Mouse (Mus musculus) forebrain, embryonic 14.5 days (tissue): ENCODE measurements around the gene Ankfn1. TPM values are rescaled to one million over a fixed set of nuclear protein-coding genes. Genes with fewer than 3 reads are reported as not detected.

Experiments
- ATAC-seq: fragments of 200-750 bp; cut with Nextera tagmentation; 2 replicates; pipeline ENCODE4 v1.8.0; 2017; ENCODE audit warnings: mild to moderate bottlenecking, moderate library complexity
- DNase-seq: peaks from one replicate; pipeline ENCODE4 v3.0.0-alpha.2; 2015; ENCODE audit warnings: low spot score
- H3K27ac ChIP-seq: fragments of 300-500 bp; sonication (generic); 2 replicates; pipeline ENCODE4 v1.5.1; 2014; ENCODE audit warnings: low read depth, mild to moderate bottlenecking, control low read depth, low read length, moderate library complexity
- H3K27me3 ChIP-seq: fragments of 300-500 bp; sonication (generic); replicated peaks from 2 replicates; pipeline ENCODE4 v1.6.1; 2014; ENCODE audit warnings: low read length, control low read depth, mixed read lengths; ENCODE audit not compliant: control insufficient read depth, insufficient read depth
- H3K36me3 ChIP-seq: fragments of 300-500 bp; sonication (generic); 2 replicates; pipeline ENCODE4 v1.6.1; 2014; ENCODE audit warnings: low read length, control low read depth; ENCODE audit not compliant: control insufficient read depth, insufficient read depth
- H3K4me1 ChIP-seq: fragments of 300-500 bp; sonication (generic); 2 replicates; pipeline ENCODE4 v1.6.1; 2014; ENCODE audit warnings: antibody characterized with exemption, low read length, control low read depth; ENCODE audit not compliant: control insufficient read depth, insufficient read depth
- H3K4me2 ChIP-seq: fragments of 300-500 bp; sonication (generic); 2 replicates; pipeline ENCODE4 v1.6.1; 2014; ENCODE audit warnings: mild to moderate bottlenecking, control low read depth, low read length
- H3K4me3 ChIP-seq: fragments of 300-500 bp; sonication (generic); 2 replicates; pipeline ENCODE4 v1.5.1; 2014; ENCODE audit warnings: low read depth, low read length, control low read depth
- H3K9ac ChIP-seq: fragments of 300-500 bp; sonication (generic); 2 replicates; pipeline ENCODE4 v1.6.1; 2014; ENCODE audit warnings: mild to moderate bottlenecking, low read length, control low read depth, moderate library complexity
- H3K9me3 ChIP-seq: fragments of 300-500 bp; sonication (generic); replicated peaks from 2 replicates; pipeline ENCODE4 v1.6.1; 2016; ENCODE audit warnings: low read length, control low read depth, mixed read lengths; ENCODE audit not compliant: control insufficient read depth
- WGBS: fragments of 180-500 bp; shearing (Covaris S2); extraction: QIAGEN DNeasy Blood & Tissue Kit; methylation state at CpG from one replicate; pipeline ENCODE4 v1.1.7; 2014; 5-methylcytosine and 5-hydroxymethylcytosine counted together
- polyA plus RNA-seq: library from polyadenylated mRNA; unstranded; fragments of >200 nt; fragmentation: Nextera tagmentation; extraction: Ambion mirVana; gene quantifications from 2 replicates; pipeline ENCODE4 v1.2.1, GENCODE M21; 2014

The Ankfn1 gene
- polyA plus RNA-seq, 1 experiment from 2014 or later, result 2.4 TPM

DNA sequence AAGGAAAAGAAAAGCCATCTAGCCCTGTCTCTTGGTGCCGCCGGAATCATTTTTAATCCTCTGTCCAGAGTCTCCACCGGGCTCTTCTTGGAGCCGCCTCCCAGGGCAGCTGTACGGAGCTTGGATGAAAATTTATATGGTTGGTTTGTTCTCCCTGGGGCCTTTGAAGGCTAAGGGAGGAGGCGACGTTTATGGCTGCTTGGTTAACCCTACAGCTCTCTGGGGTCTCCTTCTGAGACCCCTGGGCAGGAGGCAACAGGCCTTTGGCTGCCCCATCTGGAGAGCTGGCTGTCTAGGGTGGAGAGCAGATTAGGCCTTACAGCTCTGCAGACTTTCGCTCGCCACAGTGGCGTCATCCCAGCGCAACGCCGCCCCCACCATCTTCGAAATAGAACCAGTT lies 406.5 kb downstream of the Ankfn1 start:
- no peak overlapping the region for H3K4me3 ChIP-seq
- H3K36me3 ChIP-seq, result no peaks in the 10 kb centered on the region
- ATAC-seq (no peak), DNase-seq (no peak)
- H3K27me3 ChIP-seq, result no peaks in the 10 kb centered on the region
- no peak overlapping the region for H3K9ac ChIP-seq
- WGBS, result 82% methylated on average over 14 of the region's 14 CpGs
- H3K4me2 ChIP-seq, result no peak overlapping the region
- H3K9me3 ChIP-seq, result no peaks in the 10 kb centered on the region
- H3K27ac ChIP-seq, result no peak overlapping the region
- H3K4me1 ChIP-seq, result no peaks in the 10 kb centered on the region

DNA sequence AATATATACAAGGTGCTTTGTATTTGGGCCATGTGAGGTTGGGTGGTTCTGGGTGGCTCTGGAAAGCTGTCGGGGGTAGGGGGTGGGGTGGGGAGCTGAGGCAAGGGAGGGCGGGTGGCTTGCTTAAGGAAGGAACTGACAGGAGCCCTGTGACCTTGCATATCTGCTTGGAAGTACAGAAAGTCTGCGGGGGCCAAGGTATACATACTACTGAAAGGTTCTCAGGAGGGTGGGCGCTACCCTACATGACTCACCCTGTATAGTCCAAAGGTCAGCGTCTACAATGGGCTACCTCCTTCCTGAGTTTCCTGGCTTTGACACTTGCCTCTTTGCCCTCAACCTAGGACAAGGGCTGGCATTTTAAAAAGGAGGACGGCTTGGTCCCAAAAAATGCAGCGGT lies 407.1 kb downstream of the Ankfn1 start:
- no peak overlapping the region for H3K9ac ChIP-seq
- H3K36me3 ChIP-seq, result no peaks in the 10 kb centered on the region
- no peak overlapping the region for H3K4me2 ChIP-seq
- no peaks in the 10 kb centered on the region for H3K4me1 ChIP-seq
- no peaks in the 10 kb centered on the region for H3K27me3 ChIP-seq
- ATAC-seq (no peak), DNase-seq (no peak)
- no peaks in the 10 kb centered on the region for H3K9me3 ChIP-seq
- WGBS, result 83% methylated on average over 7 of the region's 7 CpGs
- H3K27ac ChIP-seq, result no peak overlapping the region
- H3K4me3 ChIP-seq, result no peak overlapping the region

DNA sequence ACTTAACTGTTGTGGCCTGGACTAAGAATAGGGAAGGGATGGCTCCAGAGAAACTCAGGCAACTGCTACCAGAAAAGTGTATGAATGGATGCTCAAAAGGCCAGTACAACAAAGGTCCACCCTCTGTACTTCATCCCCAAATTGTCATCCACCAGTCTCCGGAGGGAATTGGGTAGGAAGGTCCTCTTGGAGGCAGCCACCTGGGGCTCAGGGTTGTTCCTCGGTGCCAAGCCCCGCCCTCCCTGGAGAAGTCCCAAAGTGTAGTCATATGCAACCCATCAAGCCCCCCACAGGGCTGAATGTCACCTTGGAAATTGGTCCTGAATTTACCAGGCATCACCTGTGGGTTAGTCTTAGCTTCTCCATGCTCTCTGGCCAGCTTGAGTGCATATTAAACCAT lies 413.5 kb downstream of the Ankfn1 start:
- 87% methylated on average over 3 of the region's 3 CpGs for WGBS
- Histone ChIP-seq H3K4me1 (no peaks in the 10 kb centered on the region), H3K27ac (no peak overlapping the region), H3K9me3 (no peaks in the 10 kb centered on the region), H3K9ac (no peak overlapping the region), H3K4me2 (no peak overlapping the region), H3K36me3 (no peaks in the 10 kb centered on the region), H3K27me3 (no peaks in the 10 kb centered on the region), H3K4me3 (no peak overlapping the region)
- DNase-seq, result no peak
- no peak for ATAC-seq

DNA sequence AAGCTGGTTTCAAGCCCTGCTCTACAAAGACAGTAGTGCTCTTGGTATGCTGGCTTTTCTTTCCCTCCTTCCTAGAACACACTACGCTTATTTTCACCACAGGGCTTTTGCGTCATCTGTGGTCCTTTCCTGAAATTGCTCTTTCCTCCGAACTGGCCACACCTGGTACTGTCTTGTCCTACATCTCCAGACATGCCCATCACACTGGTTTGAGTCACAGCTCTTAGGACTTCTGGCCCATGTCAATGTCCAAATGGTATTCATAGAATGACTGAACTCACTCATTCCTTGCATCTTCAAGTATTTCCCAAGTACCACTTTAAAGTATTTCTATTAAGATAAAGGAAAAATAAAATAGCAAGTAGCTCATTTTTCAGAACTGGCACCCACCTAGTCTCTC lies 416.6 kb downstream of the Ankfn1 start:
- 96% methylated on average over 3 of the region's 3 CpGs for WGBS
- peaks cover 2% of the 10 kb centered on the region; the same call in 1 of the 2 replicates for H3K4me1 ChIP-seq
- no peak overlapping the region for H3K4me2 ChIP-seq
- no peak overlapping the region for H3K4me3 ChIP-seq
- no peak for DNase-seq
- H3K9ac ChIP-seq, result no peak overlapping the region
- H3K27me3 ChIP-seq, result no peaks in the 10 kb centered on the region
- H3K36me3 ChIP-seq, result no peaks in the 10 kb centered on the region
- no peak overlapping the region for H3K27ac ChIP-seq
- H3K9me3 ChIP-seq, result no peaks in the 10 kb centered on the region
- no peak for ATAC-seq

DNA sequence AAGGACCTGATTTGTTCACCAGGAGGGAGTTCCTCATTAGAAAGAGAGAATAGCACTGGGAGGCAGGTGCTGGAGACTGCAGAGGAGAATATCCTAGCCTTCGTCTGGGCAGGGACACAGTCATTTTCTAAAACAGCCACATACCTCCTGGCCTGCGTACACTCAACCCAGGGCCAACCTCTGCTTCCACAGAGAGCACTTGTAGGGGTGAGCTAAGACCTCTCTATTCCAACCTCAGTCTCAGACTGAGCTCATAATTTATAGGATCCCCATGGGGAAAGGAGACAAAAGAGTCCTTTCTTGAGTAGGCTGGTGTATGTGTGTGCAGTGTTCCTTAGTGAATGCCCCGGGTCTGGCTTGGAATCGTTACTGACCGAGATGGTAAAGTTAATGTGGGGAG lies 418.9 kb downstream of the Ankfn1 start:
- ATAC-seq (no peak), DNase-seq (no peak)
- Histone ChIP-seq H3K27me3 (no peaks in the 10 kb centered on the region), H3K27ac (no peak overlapping the region), H3K9ac (no peak overlapping the region), H3K4me2 (no peak overlapping the region), H3K4me1 (peaks cover 4% of the 10 kb centered on the region; the same call in 1 of the 2 replicates), H3K9me3 (no peaks in the 10 kb centered on the region), H3K4me3 (no peak overlapping the region), H3K36me3 (no peaks in the 10 kb centered on the region)
- 31% methylated on average over 5 of the region's 5 CpGs for WGBS

DNA sequence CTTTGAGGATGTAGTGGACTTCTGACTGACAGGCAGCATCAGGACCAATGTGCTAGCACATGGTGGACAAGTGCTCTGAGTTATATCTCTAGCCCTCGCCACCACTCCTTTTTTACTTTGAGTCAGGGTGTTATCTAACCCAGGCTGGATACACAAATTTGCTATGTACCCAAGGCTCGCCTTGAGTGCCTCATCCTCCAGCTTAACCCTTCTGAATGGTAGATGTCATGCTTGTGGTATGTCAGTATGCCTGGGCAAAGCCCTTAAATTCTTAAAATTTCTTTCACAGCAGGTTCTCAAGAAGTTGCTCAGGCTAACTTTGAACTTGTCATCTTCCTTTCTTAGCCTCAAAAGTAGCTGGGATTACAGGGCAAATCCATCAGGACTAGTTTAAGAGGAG lies 421.0 kb downstream of the Ankfn1 start:
- Histone ChIP-seq H3K27ac (no peak overlapping the region), H3K4me3 (no peak overlapping the region), H3K36me3 (no peaks in the 10 kb centered on the region), H3K9ac (no peak overlapping the region), H3K4me2 (no peak overlapping the region), H3K9me3 (no peaks in the 10 kb centered on the region), H3K27me3 (no peaks in the 10 kb centered on the region), H3K4me1 (peaks cover 4% of the 10 kb centered on the region; the same call in 1 of the 2 replicates)
- 83% methylated on average over 2 of the region's 2 CpGs for WGBS
- ATAC-seq, result no peak
- no peak for DNase-seq

DNA sequence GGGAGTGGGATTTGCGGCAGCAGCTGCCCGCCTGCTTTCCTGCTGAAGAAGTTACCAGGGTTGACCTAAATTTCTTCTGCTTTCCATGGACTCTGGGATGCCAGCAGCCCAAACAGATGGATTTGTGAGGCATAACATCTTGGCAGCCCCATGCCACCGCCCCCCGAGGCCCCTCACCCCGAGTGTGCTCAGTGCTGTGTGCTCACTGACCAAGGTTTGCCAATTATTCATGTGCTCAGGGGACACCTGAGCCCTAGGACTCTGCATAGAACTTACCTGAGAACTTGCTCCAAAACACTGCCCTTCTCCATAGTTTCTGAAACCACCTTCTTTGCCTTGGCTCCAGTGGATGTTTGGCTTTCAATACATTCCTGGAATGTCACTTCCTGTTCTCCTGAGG lies 421.4 kb downstream of the Ankfn1 start:
- H3K27ac ChIP-seq, result no peak overlapping the region

DNA sequence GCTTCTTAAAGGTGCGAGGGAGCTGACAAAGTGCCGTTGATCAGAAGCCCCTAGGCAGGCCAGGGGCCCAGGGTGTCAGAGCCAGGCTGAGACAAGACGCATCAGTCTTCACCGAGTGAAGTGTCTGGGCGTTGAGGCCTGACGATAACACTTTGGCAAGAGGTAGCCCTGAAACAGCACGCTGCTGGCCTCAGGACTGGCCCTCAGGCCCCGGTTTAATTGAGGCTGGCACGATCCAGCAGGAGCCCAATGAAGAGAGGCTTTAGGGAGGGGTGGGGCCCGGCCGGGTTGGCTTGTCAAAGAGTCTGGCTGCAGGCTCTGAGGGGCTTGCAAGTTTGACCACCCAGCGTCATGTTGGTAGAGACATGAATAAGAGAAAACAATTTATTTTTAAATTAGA lies 437.2 kb downstream of the Ankfn1 start:
- Histone ChIP-seq H3K36me3 (no peaks in the 10 kb centered on the region), H3K27me3 (no peaks in the 10 kb centered on the region), H3K27ac (no peak overlapping the region), H3K4me1 (no peaks in the 10 kb centered on the region), H3K4me3 (no peak overlapping the region), H3K4me2 (no peak overlapping the region), H3K9ac (no peak overlapping the region), H3K9me3 (0 out of 2 replicates have a peak, but pooled peaks cover 3% of the 10 kb centered on the region)
- ATAC-seq (peak; percentile 42; the same call in 1 of the 2 replicates), DNase-seq (peak; percentile 49)
- WGBS, result 32% methylated on average over 12 of the region's 12 CpGs

More for the DNA sequence above, 421.4 kb downstream of the Ankfn1 start:
- Histone ChIP-seq H3K4me2 (no peak overlapping the region), H3K27me3 (no peaks in the 10 kb centered on the region), H3K36me3 (no peaks in the 10 kb centered on the region), H3K9ac (no peak overlapping the region), H3K9me3 (no peaks in the 10 kb centered on the region), H3K4me1 (peaks cover 4% of the 10 kb centered on the region; the same call in 1 of the 2 replicates), H3K4me3 (no peak overlapping the region)
- WGBS, result 27% methylated on average over 5 of the region's 5 CpGs
- DNase-seq (no peak), ATAC-seq (no peak)
